Mouse (Mus musculus) kidney, adult 2 months (tissue): ENCODE results near the gene Tnxb. TPM values are rescaled to one million over a fixed set of nuclear protein-coding genes. Genes with fewer than 3 reads are reported as not detected.

ENCODE experiments used
- DNase-seq: peaks from one replicate; pipeline ENCODE4 v3.0.0; 2021
- H3K27ac ChIP-seq: fragments of 200-500 bp; 2 replicates; pipeline ENCODE4 v1.5.1; 2012; ENCODE audit warnings: low read depth, low read length, control low read depth, inconsistent platforms; ENCODE audit not compliant: insufficient read depth
- H3K27me3 ChIP-seq: fragments of 200-500 bp; replicated peaks from 2 replicates; pipeline ENCODE4 v1.6.1; 2012; ENCODE audit warnings: mild to moderate bottlenecking, moderate library complexity, low read length, inconsistent platforms; ENCODE audit not compliant: control insufficient read depth, insufficient read depth
- H3K36me3 ChIP-seq: fragments of 200-500 bp; 2 replicates; pipeline ENCODE4 v1.6.1; 2012; ENCODE audit warnings: mild to moderate bottlenecking, moderate library complexity, low read length, inconsistent platforms; ENCODE audit not compliant: control insufficient read depth, insufficient read depth
- H3K4me1 ChIP-seq: fragments of 200-500 bp; 2 replicates; pipeline ENCODE4 v1.6.1; 2011; ENCODE audit warnings: low read length; ENCODE audit not compliant: control insufficient read depth, insufficient read depth
- H3K4me3 ChIP-seq: fragments of 200-500 bp; 2 replicates; pipeline ENCODE4 v1.5.1; 2011; ENCODE audit warnings: mild to moderate bottlenecking, low read depth, low read length, control low read depth; ENCODE audit not compliant: insufficient read depth
- CTCF ChIP-seq: fragments of 200-500 bp; conservative IDR thresholded peaks from 2 replicates; pipeline ENCODE4 v1.5.1; 2011; ENCODE audit warnings: low read depth, mild to moderate bottlenecking, control low read depth, low read length, moderate library complexity, mixed read lengths; ENCODE audit not compliant: insufficient read depth, insufficient read length
- POLR2A ChIP-seq: fragments of 200-500 bp; IDR thresholded peaks from one replicate; pipeline ENCODE4 v1.6.1; 2011; ENCODE audit warnings: low read depth, low read length, control low read depth
- WGBS: fragments of 180-500 bp; shearing (Covaris S2); methylation state at CpG from one replicate; pipeline ENCODE4 v1.1.7; 2018; 5-methylcytosine and 5-hydroxymethylcytosine counted together
- polyA plus RNA-seq: library from polyadenylated mRNA; depleted of rRNA; stranded (reverse); fragments of >200 nt; gene quantifications from 2 replicates; pipeline ENCODE4 v1.2.3, GENCODE M21; 2012

Gene Tnxb
- polyA plus RNA-seq, 1 experiment: 5.5 TPM

- 84% methylated on average over 14 of the region's 14 CpGs for WGBS
Measured at GRCm38 (mm10) chr17:34650781-34651180, 19.6 kb upstream of the Tnxb start.

GRCm38 (mm10) chr17:34651507-34652221, 18.7 kb upstream of the Tnxb start:
- H3K36me3 ChIP-seq: no peaks in the 10 kb centered on the region; the same call in 1 of the 2 replicates
- peak; percentile 69 for DNase-seq
- TF ChIP-seq CTCF: peak; percentile 54; the same call in 1 of the 2 replicates
- TF ChIP-seq POLR2A: no peak
- peaks cover 8% of the 10 kb centered on the region; the same call in 1 of the 2 replicates for H3K4me1 ChIP-seq
- WGBS: 43% methylated on average over 19 of the region's 19 CpGs
- H3K27ac ChIP-seq: no peak overlapping the region
- no peak overlapping the region for H3K4me3 ChIP-seq
- no peaks in the 10 kb centered on the region for H3K27me3 ChIP-seq

More at GRCm38 (mm10) chr17:34650781-34651180, 19.6 kb upstream of the Tnxb start:
- no peak for TF ChIP-seq POLR2A
- no peak for TF ChIP-seq CTCF
- Histone ChIP-seq H3K4me1 (peaks cover 4% of the 10 kb centered on the region; the same call in 1 of the 2 replicates), H3K27ac (no peak overlapping the region), H3K4me3 (no peak overlapping the region), H3K27me3 (no peaks in the 10 kb centered on the region), H3K36me3 (no peaks in the 10 kb centered on the region; the same call in 1 of the 2 replicates)
- DNase-seq: no peak

- Histone ChIP-seq H3K27ac (no peak overlapping the region), H3K4me1 (peaks cover 8% of the 10 kb centered on the region; the same call in 1 of the 2 replicates), H3K27me3 (no peaks in the 10 kb centered on the region), H3K36me3 (no peaks in the 10 kb centered on the region; the same call in 1 of the 2 replicates), H3K4me3 (no peak overlapping the region)
- no peak for TF ChIP-seq CTCF
- TF ChIP-seq POLR2A: no peak
- whole genome bisulfite sequencing: 76% methylated on average over 10 of the region's 10 CpGs
- DNase-seq: no peak
Measured at GRCm38 (mm10) chr17:34652546-34652945, 17.8 kb upstream of the Tnxb start.

- DNase-seq: no peak
- Histone ChIP-seq H3K4me1 (peaks cover 8% of the 10 kb centered on the region; the same call in 1 of the 2 replicates), H3K27me3 (no peaks in the 10 kb centered on the region), H3K27ac (no peak overlapping the region), H3K4me3 (no peak overlapping the region), H3K36me3 (no peaks in the 10 kb centered on the region; the same call in 1 of the 2 replicates)
- 94% methylated on average over 8 of the region's 8 CpGs for WGBS
- TF ChIP-seq CTCF (no peak), POLR2A (no peak)
Measured at GRCm38 (mm10) chr17:34652985-34653384, 17.4 kb upstream of the Tnxb start.

GRCm38 (mm10) chr17:34653746-34654285, 16.5 kb upstream of the Tnxb start:
- Histone ChIP-seq H3K4me3 (no peak overlapping the region), H3K4me1 (peaks cover 8% of the 10 kb centered on the region; the same call in 1 of the 2 replicates), H3K27me3 (no peaks in the 10 kb centered on the region), H3K27ac (no peak overlapping the region; the same call in 1 of the 2 replicates), H3K36me3 (no peaks in the 10 kb centered on the region; the same call in 1 of the 2 replicates)
- peak; percentile 65 for TF ChIP-seq CTCF
- TF ChIP-seq POLR2A: no peak
- WGBS: 70% methylated on average over 9 of the region's 9 CpGs
- peak; percentile 60 for DNase-seq

GRCm38 (mm10) chr17:34654392-34654791, 15.9 kb upstream of the Tnxb start:
- DNase-seq: no peak
- no peak for TF ChIP-seq POLR2A
- TF ChIP-seq CTCF: no peak
- WGBS: 83% methylated on average over 13 of the region's 13 CpGs
- peaks cover 11% of the 10 kb centered on the region for H3K4me1 ChIP-seq
- H3K36me3 ChIP-seq: no peaks in the 10 kb centered on the region; the same call in 1 of the 2 replicates
- H3K27me3 ChIP-seq: no peaks in the 10 kb centered on the region
- no peak overlapping the region for H3K4me3 ChIP-seq
- H3K27ac ChIP-seq: peak overlapping the region; percentile 41

GRCm38 (mm10) chr17:34655160-34655559, 15.2 kb upstream of the Tnxb start:
- Histone ChIP-seq H3K27ac (peak overlapping the region; percentile 41; the same call in 1 of the 2 replicates), H3K4me3 (no peak overlapping the region), H3K4me1 (peaks cover 17% of the 10 kb centered on the region), H3K36me3 (no peaks in the 10 kb centered on the region; the same call in 1 of the 2 replicates), H3K27me3 (no peaks in the 10 kb centered on the region)
- DNase-seq: peak; percentile 88
- TF ChIP-seq CTCF (no peak), POLR2A (no peak)
- 59% methylated on average over 7 of the region's 7 CpGs for WGBS
